Mouse (Mus musculus): Measurements from ENCODE around the gene Plekha3.

Gene Plekha3

GRCm38 (mm10) chr2:76674725-76675427 lies at the start of gene Plekha3:
Plekha3 (plus strand) TSS chr2:76675281.
- peak; percentile 79 for DNase-seq (ENCODE audit: low spot score)

DNA sequence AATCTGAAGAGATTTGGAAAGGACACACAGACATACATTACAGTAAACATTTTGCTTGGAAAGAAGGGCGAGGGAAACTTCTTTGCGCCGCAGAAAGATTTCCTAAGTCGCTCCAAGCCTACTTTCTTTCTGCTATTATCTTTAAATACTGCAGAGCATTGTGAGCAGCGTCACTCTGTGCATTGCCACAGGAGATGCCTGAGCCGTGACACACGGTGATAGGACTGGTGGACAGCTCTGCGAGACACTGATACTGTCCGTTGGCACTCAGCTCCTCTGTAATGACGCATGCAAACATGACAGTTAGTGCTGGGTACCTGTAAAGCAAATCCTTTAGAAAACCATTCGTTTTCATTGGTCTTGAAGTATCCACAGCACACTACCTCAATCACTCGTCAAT lies 44.8 kb upstream of the Plekha3 start:
- DNase-seq (ENCODE audit: low spot score), result no peak

DNA sequence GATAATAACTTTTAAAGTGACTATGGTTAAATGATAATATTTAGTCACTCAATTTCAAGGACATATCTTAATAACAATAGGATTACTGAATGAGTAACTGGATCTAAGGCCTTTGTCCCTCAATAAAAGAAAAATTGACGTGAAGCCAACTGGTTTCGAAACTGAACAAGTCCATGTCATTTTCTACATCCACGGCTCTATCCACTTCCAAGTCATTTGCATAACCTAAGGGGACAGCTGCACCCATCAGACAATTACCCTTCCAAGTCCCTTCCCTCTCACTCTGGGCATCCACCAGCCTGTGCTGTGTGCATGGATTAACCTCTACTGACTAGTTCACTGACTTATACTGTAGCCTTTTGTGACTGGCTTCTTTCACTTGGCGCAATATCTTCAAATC lies 43.5 kb upstream of the Plekha3 start:
- DNase-seq (ENCODE audit: low spot score), result no peak

GRCm38 (mm10) chr2:76639637-76640036 lies 35.4 kb upstream of the Plekha3 start:
- DNase-seq (ENCODE audit: low spot score), result no peak

DNA sequence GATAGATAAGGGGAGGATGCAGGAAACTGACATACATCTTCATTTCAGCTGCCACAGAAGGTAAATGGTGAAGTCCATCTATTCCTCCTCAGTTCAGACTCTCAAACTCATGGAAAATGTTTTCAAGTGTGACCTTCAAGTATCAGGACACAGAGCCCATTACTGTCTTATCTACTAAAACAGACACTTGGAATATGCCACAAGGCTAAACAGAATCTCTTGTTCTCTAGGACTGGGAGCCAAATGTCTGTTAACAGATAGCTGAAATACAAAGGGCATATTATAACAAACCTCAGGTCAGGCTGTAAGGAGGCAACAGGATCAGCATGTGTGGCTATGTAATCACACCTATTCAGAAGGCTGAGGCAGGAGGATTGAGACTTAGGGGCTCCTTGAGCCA lies 31.3 kb upstream of the Plekha3 start:
- no peak for DNase-seq (ENCODE audit: low spot score)

DNA sequence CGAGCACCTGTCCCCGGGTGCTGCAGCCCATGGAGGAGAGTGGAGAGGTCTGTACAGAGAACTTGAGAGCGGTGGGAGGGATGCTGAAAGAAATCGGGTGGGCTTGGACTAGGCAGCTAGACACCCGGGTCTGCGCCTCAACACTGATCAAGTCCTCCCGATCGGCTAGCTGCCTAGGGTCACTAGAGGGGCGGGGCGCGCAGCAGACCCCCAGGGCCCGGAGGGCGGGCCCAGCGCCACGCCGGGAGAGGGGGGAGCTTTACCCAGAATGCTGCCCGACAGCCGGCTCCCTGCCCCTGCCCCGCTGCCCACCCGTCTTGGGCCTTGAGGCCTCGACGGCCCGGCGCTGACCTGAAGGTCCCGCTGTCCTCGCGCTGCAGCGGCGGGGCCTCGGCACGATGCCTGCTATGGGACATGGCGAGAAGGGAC lies 27.6 kb upstream of the Plekha3 start:
- no peak for DNase-seq (ENCODE audit: low spot score)

GRCm38 (mm10) chr2:76647883-76648570 lies 27.1 kb upstream of the Plekha3 start, which contains the start of the genes Prkra and Pjvk:
Prkra (minus strand) TSS chr2:76648015.
Pjvk (plus strand) TSS chr2:76648476.
- peak; percentile 98 for DNase-seq (ENCODE audit: low spot score)

DNA sequence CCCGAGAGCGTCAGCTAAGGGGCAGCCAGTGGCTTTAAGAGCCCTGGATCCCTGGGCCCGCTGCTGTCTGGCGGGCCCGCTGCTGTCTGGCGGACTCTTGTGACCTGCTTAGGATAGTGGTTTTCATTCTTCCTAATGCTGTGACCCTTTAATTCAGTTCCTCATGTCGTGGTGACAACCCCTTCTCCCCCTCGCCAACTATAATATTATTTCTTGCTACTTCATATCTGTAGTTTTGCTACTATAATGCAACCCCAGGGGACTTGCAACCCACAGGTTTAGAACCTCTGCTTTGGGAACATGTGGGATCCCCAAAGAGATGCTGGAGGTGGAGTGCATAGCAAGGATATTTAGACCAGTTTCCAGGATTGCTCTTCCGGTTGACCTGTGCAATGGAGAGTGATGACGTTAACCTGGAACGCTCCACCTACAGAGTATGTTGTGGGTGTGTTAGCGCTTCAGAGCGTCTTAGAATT lies 26.4 kb upstream of the Plekha3 start:
- peak; percentile 4 for DNase-seq (ENCODE audit: low spot score)

- no peak for DNase-seq (ENCODE audit: low spot score)
Observed at GRCm38 (mm10) chr2:76653070-76653469, 22.0 kb upstream of the Plekha3 start.

- no peak for DNase-seq (ENCODE audit: low spot score)
Observed at GRCm38 (mm10) chr2:76654646-76655045, 20.4 kb upstream of the Plekha3 start.

DNA sequence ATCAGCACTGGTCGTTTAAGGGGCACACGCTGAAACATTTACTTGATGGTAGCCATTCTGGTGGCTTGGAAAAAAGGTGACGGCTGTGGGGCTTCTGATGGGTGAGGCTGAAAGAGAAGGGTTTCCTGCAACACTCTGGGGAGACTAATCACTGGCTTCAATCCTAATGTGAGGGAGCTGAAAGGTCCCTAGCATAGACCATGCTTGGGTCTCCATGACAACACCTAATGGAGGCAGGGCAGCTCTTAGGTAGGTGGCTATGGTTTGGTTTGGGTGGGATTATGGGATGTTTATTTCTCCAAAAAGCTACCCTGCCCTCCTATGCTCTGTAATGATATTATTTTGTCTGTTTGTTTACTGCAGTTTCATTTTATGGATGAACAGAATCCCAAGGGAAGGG lies 19.6 kb upstream of the Plekha3 start:
- no peak for DNase-seq (ENCODE audit: low spot score)

DNA sequence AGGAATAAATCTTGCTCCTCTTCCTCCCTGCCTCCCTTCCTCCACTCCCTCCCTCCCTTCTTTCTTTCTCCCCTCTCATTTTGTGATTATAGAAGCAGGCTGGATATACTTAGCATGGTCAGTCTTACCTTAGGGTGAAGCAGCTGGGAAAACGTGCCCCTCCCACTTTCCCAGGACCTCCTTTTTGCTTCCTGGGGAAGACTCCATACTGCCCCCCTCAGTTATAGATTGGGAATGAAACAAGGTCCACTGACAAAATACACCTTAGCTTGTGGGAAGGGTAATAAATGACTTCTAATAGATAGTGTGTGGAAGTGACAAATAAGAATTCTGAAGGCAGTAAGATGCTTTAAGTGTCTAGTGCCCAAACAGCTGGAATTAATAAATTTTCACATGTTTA lies 19.1 kb upstream of the Plekha3 start:
- no peak for DNase-seq (ENCODE audit: low spot score)

DNA sequence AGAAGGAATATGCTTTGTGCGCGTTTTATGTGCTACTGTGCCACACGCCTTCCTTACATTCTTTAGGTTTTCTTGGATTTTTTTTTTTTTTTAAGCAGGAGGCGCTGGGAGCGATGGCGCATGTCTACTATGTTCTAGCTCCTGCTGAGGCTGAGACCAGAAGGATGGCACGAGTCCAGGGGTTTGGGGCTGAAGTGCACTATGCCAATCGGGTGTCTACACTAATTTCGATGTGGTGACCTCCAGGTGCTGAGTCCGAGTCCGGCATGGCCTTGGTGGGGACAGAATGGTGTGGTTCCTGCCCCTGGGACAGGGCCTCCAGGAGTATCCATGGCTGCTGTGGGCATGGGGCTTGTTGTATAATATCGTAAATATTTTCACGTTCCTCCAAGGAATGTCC lies 16.5 kb upstream of the Plekha3 start:
- no peak for DNase-seq (ENCODE audit: low spot score)

DNA sequence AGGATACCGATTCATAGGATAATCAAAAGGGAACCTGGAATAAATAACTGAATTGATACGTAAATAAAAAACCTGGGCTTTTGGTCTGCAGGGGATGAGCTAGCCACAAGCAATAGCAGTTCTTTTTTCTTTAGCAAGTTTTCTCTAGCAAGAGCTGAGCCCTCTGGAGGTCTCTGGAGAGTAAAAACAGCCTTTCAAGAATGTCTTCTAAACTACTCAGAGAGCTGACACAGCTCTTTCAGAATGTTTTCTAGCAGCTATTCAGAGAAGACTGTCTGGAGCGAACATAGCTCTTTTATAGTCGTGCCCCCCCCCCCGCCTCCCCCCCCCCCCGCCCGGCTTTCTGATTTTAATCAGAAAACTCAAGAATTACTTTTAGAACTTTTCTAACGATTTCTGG lies 15.7 kb upstream of the Plekha3 start:
- no peak for DNase-seq (ENCODE audit: low spot score)

DNA sequence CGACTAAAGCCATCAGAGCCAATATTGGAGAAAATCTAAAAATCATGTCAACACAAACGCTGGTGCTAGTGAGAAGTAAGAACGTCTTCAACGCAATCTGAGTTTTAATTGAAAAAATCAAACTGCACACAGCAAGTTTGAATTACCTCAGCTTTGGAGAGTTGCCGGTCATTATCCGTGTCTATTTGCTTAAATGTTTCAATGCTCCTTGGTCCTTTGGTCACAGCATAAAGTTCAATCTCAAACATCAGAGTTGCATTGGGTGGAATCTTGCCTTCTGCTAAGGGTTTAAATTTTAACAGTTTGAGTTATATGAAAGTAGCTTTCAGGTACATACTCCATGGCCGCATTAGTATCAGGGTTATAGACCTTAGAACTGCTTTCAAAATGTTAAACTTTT lies 9.6 kb upstream of the Plekha3 start:
- DNase-seq (ENCODE audit: low spot score), result no peak

- no peak for DNase-seq (ENCODE audit: low spot score)
Observed at GRCm38 (mm10) chr2:76667200-76667599, 7.9 kb upstream of the Plekha3 start.

GRCm38 (mm10) chr2:76671641-76672040 lies 3.4 kb upstream of the Plekha3 start:
- no peak for DNase-seq (ENCODE audit: low spot score)

- no peak for DNase-seq (ENCODE audit: low spot score)
Observed at GRCm38 (mm10) chr2:76672134-76672745, 2.8 kb upstream of the Plekha3 start.

DNA sequence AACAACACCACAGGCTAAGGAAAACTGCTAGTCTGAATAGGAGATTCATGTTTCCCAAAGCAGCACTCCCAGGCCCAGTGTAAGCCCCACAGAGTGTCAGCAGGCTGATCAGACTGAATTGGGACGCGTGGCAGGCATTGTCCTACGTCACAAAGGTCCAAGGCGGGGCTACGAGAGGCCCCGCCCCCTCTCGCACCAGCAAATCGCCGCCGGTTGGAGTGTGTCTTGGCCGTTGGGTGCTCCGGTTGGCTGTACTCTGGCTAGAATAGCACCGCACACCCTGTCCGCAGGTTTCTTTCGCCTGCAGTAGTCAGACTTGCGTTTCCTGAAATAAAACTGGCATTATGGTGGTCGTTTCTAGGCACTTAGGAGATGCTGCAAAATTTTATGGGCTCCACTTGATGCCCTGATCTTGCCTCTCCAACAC lies 2.1 kb upstream of the Plekha3 start, which contains the start of gene Fkbp7:
Fkbp7 (minus strand) TSS at position 151 of the 427 bp plus-strand sequence.
- peak; percentile 83 for DNase-seq (ENCODE audit: low spot score)

DNA sequence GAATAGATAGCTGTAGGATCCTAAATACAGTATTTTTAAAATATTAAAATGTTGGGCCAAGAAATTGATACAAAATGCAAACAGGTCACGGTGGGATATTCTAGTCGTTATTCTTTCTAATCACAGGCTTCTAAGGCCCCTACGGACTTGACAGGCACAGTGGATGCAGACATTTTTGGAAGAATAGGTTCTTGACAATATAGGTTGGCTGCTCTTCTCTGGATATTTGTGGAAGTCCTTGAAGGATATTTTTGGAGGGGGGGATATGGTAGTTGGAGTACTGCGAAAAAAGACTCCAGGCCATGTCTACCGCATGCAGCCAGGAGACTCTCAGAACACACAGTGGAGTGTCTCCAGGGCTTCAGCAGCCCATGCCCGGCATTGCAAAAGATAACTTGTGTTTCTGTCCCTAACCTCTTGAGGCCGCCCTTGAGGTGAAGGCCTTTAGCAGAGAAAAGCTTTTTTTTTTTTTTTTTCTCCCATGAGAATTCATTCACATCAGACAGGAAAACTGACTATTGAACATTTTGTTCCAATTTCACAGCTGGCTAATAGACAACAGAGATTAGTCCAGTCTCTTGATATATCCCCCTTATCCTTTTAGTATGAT lies 1.5 kb upstream of the Plekha3 start:
- DNase-seq (ENCODE audit: low spot score), result no peak

DNA sequence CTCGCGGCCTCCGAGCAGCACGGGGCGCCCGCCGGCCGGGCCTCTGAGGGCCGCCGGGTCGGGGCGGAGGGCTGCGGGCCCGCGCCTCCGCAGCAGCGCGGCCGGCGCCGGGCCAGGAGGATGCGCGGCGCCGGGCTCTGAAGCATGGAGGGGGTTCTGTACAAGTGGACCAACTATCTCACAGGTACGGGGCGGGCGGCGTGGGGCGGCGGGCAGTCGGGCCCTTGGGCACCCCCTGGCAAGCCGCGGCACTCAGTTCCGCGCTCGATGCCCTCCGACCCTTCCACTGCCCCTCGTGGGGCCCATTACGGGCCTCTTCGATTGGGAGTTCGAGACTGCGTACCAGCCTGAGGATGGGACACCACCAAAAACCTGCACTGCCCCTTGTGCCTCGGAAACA lies 370 bp downstream of the Plekha3 start:
- DNase-seq (ENCODE audit: low spot score), result no peak

GRCm38 (mm10) chr2:76675949-76676348 lies 868 bp downstream of the Plekha3 start:
- no peak for DNase-seq (ENCODE audit: low spot score)
